Mouse (Mus musculus) cortical plate, adult 2 months (tissue): ENCODE measurements around the gene Clp1. TPM values are rescaled to one million over a fixed set of nuclear protein-coding genes. Genes with fewer than 3 reads are reported as not detected.
A peak's percentile ranks its signal among the peaks of the same experiment; 100 is the strongest.

Experiments
- H3K27ac ChIP-seq: fragments of 200-500 bp; 2 replicates; pipeline ENCODE4 v1.5.1; 2012; ENCODE audit warnings: low read length, control low read depth, inconsistent platforms; ENCODE audit not compliant: insufficient read depth
- H3K4me1 ChIP-seq: fragments of 200-500 bp; 2 replicates; pipeline ENCODE4 v1.6.1; 2011; ENCODE audit warnings: low read length; ENCODE audit not compliant: control insufficient read depth, insufficient read depth
- H3K4me3 ChIP-seq: fragments of 200-500 bp; 2 replicates; pipeline ENCODE4 v1.5.1; 2011; ENCODE audit warnings: mild to moderate bottlenecking, low read length, control low read depth; ENCODE audit not compliant: insufficient read depth
- CTCF ChIP-seq: fragments of 200-500 bp; IDR thresholded peaks from 2 replicates; pipeline ENCODE4 v1.5.1; 2011; ENCODE audit warnings: mild to moderate bottlenecking, control low read depth, low read length; ENCODE audit not compliant: insufficient read depth; ENCODE audit errors: extremely low read depth
- POLR2A ChIP-seq: fragments of 200-500 bp; IDR thresholded peaks from 2 replicates; pipeline ENCODE4 v1.6.1; 2011; ENCODE audit warnings: mild to moderate bottlenecking, low read length, control low read depth; ENCODE audit not compliant: insufficient read depth; ENCODE audit errors: extremely low read depth
- polyA plus RNA-seq: library from polyadenylated mRNA; depleted of rRNA; stranded (reverse); fragments of >200 nt; gene quantifications from 2 replicates; pipeline ENCODE4 v1.2.3, GENCODE M21; 2012

Clp1 gene
- polyA plus RNA-seq, 1 experiment: 10.0 TPM

DNA sequence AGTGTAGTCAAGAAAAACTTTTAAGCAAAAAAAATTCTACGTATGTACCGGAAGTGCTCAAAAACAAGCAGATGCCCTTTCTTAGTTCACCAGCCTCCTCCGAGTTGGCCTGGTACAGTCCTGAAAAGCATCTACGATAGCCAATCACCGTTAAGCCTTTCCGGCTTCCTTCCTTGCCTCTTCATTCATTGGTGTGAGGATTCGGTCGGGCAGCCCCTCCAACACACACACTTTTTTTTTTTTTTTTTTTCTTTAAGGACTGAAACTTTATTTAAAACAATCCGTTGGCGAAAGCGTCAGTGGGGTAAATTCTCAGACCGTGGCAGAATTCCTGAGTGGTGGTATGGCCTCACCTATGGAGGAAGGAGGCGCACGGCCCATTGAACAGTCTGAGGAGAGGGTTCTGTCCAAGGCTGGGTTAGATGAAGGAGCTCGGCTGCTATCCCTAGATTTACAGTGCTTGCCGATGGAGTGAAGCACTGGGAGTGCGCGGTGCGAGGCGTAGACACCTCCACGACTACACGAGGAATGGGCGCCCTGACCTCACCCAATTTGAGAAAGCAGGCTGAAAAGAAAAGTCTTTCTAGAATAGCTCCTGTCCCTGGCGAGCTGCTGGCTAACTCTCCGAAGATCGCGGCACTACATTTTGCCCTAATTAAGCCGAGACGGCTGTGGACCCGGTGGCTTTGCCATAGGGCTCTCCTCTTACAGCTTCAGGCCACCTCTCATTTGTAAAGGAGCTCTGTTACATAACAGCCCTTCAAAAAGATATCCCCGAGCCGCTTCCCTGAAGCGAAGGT lies 11.4 kb downstream of the Clp1 start:
- Histone ChIP-seq H3K4me3 (peak overlapping the region; percentile 62), H3K4me1 (peaks cover 2% of the 10 kb centered on the region; the same call in 1 of the 2 replicates), H3K27ac (peak overlapping the region; percentile 82)
- TF ChIP-seq POLR2A (peak; percentile 54), CTCF (no peak)

DNA sequence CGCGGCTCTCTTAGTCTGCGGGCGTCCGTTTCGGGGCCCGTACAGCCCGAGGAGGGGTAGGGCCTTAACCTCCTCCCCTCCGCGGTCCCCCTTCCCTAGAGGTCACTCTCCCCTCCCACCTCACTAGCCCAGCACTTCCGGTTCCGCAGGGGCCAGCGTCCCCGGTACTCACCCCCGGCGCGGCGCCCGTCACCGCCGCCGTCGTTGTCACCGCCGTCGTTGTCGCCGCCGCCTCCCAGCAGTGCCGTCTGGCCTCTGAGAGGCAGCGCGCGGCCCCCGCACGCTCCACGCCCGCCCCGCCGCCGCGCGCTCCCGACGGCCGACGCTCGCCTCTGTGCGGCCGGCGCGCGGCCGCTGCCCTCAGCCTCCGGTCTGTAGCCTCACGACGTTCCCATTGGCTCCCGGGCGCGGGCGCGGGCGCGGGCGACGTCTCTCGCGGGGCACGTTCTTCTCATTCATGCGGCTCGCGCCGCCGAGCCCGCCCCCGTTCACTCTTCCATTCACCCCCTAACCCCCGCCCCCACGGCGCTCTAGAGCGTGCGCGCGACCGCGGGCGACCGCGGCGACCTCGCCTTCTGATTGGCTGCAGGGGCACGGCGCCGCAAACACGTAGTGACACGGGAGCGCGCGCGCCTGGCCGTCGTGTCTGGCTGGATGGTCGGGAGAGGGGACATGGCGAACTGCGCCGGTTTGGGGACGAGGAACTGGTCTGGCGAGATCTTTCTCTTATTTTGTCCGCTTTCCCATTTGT lies 12.2 kb downstream of the Clp1 start, which contains the start of gene Zdhhc5:
TSS of gene Zdhhc5 (minus strand) at position 370 of the 751 bp plus-strand sequence.
- H3K27ac ChIP-seq: peak within 1 kb of the TSS; percentile 96
- H3K4me1 ChIP-seq: peaks cover 2% of the 10 kb centered on the region; the same call in 1 of the 2 replicates
- TF ChIP-seq POLR2A: peak; percentile 85
- TF ChIP-seq CTCF: no peak
- peak within 1 kb of the TSS; percentile 62 for H3K4me3 ChIP-seq

DNA sequence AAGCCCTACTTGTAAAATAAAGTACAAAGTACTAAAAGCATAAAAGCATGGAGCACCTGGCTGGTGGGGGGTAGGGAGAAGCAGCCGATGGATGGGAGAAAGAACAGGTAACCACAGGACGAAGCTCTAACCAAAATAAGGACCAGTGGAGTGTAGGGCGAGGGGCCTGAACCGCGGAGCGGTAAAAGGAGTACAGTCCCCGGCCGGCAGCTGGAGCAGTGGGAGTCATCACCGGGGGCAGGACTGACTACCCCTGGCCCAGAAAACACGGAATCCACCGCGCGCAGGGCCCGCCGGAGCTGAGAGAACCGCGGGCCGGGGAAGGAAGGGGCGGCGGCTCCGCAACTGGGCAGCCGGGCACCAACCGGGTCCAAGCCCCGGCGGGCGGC lies 12.7 kb downstream of the Clp1 start:
- H3K4me1 ChIP-seq: peaks cover 2% of the 10 kb centered on the region; the same call in 1 of the 2 replicates
- TF ChIP-seq CTCF (no peak), POLR2A (no peak)
- H3K27ac ChIP-seq: peak overlapping the region; percentile 96
- H3K4me3 ChIP-seq: peak overlapping the region; percentile 62

DNA sequence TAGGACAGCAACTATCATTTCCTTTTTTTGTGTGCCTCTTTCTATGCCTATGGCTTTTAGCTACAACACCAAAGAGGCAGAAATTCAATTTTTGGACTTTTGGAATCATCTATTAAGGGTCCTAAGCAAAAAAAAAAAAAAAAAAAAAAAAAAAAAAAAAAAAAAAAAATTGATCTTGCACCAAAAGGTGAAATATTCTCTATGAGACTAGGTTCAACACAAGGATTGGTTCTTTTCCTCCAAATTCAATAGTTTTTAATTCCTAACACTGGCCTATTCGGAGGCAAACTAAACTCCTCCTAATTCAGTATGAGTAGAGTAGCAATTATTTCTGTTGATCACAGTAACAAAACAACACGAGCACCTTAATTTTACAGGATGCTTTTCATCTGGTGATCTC lies 15.3 kb downstream of the Clp1 start:
- TF ChIP-seq CTCF: no peak
- no peak for TF ChIP-seq POLR2A
- no peak overlapping the region for H3K4me3 ChIP-seq
- no peak overlapping the region for H3K27ac ChIP-seq
- H3K4me1 ChIP-seq: peaks cover 4% of the 10 kb centered on the region; the same call in 1 of the 2 replicates

DNA sequence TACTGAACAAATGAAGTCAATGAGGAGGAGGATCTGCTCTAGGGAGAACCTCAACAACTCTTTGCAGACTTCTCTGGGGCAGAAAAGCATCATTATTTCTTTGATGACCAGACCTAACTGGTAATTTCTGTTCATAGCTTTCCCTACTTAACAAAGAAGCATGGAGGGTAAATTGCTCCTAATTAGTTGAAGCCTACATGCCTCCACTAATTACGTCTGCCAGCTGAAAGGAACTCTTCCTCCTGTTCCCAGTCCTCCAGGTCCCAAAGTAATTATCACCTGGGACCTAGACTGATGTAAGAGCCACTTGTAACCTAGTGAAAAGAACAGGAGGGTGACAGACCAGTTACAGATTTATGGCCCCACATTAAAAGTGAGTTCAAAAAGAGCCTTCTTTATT lies 19.6 kb downstream of the Clp1 start:
- TF ChIP-seq POLR2A (no peak), CTCF (no peak)
- Histone ChIP-seq H3K27ac (no peak overlapping the region), H3K4me1 (peaks cover 1% of the 10 kb centered on the region; the same call in 1 of the 2 replicates), H3K4me3 (no peak overlapping the region)

DNA sequence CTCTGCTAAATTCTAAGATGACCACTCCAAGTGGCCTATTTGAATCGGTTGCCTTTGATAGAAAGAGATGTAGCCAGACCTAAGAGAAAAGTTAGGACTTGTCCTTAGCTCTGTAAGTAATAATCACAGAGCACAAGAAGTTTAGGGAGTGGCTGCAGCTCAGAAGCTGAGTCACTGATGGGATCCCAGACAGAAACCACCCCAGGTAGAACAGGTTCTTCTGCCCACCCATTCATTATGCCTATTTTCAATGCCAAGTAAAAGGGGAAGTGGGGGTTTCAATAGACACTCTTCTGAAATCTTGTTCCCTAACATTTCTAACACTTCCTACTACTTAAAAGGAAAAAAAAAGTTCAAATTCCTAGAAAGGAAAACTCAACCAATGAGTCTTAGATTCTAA lies 21.9 kb downstream of the Clp1 start:
- Histone ChIP-seq H3K4me1 (peaks cover 1% of the 10 kb centered on the region; the same call in 1 of the 2 replicates), H3K27ac (no peak overlapping the region), H3K4me3 (no peak overlapping the region)
- TF ChIP-seq POLR2A: no peak
- TF ChIP-seq CTCF: no peak

DNA sequence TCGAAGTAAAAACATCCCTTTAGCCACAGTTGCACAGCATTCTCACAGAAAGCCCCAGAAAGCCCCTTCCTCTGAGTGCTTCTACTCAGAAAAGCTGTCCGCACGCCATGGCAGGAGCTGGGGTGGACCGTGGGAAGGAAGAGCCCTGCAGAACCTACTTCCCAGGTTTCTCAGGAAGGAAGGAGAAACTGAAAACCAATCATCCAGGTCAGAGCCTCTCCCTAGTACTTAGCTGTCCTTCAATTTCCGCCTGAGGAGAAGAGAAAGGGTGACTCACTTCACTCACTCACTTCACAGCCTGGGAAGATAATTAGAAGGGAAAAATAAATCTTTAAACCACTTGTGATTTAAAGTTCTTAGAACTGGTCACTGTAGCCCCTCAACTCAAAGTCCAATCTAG lies 22.8 kb downstream of the Clp1 start:
- H3K4me3 ChIP-seq: no peak overlapping the region
- peaks cover 1% of the 10 kb centered on the region; the same call in 1 of the 2 replicates for H3K4me1 ChIP-seq
- H3K27ac ChIP-seq: no peak overlapping the region
- TF ChIP-seq CTCF: no peak
- no peak for TF ChIP-seq POLR2A

DNA sequence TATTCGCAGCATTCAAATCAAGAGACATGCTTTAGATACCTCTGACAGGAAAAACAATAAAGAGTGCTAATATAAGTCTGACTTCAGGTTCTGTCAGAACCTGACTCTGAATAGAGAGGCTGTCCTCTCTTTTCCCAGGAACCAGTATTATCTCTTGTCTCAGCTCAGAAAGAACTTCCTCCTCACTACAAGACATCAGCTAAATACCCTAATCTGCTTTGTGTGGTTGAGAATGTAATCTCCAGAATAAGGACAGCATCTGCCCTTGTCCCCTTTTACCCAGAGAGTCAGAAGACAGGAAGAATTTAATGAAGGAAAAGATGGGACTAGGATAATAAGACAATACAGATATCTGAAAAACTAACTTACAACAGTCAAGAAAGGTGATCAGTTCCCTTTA lies 23.7 kb downstream of the Clp1 start:
- H3K4me3 ChIP-seq: no peak overlapping the region
- H3K4me1 ChIP-seq: peaks cover 1% of the 10 kb centered on the region; the same call in 1 of the 2 replicates
- no peak overlapping the region for H3K27ac ChIP-seq
- TF ChIP-seq POLR2A: no peak
- TF ChIP-seq CTCF: no peak

DNA sequence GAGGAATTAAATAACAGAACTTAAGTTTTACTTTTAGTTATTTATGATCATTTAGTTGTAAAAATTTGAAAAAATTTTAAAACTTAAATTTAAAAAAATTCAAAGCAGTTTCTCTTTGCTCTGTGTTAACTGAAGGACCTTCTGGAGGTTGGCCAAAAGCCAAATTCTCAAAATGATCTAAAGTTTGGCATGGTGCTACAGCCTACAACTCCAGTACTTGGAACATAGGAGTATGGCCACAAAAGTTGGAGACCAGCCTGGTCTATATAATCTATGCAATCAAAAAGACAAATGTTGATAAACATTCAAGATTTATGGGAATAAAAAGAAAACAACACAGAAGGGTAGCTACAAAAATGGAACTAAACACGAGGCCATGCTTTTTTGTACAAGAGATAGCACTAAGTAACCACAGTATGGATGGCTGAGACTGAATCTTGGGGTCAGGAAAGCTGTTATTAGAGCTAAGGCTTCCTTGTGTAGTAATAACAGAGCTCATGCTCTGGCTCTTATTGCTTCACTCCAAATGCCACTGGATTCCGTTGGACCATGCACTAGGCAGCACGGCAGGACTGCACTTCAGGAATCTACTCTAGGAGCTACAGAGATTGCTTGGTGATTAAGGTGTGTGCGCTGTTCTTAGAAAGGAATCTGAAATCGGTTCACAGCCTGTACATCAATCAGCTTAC lies 32.0 kb downstream of the Clp1 start:
- Histone ChIP-seq H3K4me3 (no peak overlapping the region), H3K4me1 (no peaks in the 10 kb centered on the region), H3K27ac (no peak overlapping the region)
- TF ChIP-seq CTCF (no peak), POLR2A (no peak)
